Mouse (Mus musculus): ENCODE results near the gene Msn. TPM values are rescaled to one million over a fixed set of nuclear protein-coding genes. Genes with fewer than 3 reads are reported as not detected.
A peak's percentile ranks its signal among the peaks of the same experiment; 100 is the strongest.

Gene Msn
- polyA plus RNA-seq, 1 experiment = 254 TPM

DNA sequence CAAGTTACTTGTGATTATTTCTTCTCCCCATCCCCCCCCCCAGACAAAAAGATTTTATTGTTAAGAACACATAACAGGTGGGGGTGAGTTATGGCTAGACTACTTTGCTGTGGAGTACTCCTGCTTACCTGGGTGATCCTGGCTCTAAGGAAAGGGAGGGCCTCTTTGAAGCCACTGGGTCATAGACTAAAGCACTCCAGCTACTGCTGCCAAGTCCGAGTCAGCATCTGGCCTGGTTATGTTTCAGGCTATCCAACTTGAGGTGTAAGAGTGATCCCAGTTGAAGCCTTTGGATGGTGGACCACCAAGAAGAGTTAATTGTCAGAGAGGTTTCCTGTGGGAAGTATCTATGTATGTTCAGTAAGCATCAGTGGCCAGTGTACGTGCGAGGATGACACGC, 39.7 kb downstream of the Msn start:
- H3ac ChIP-seq (ENCODE audit: control insufficient read depth, insufficient read length) = no peak overlapping the region
- H3K4me2 ChIP-seq (ENCODE audit: low read depth) = peak overlapping the region; percentile 78
- no peak overlapping the region for H3K4me3 ChIP-seq
- H3K79me2 ChIP-seq (ENCODE audit: control insufficient read depth, insufficient read depth) = peaks cover 83% of the 10 kb centered on the region
- no peaks in the 10 kb centered on the region for H3K27me3 ChIP-seq (ENCODE audit: control insufficient read depth, insufficient read depth, insufficient read length)
- H3K36me3 ChIP-seq (ENCODE audit: control insufficient read depth, insufficient read depth) = peaks cover 11% of the 10 kb centered on the region
- TF ChIP-seq MYOG (IDR thresholded peaks at IDR 0.05; ENCODE audit: control insufficient read depth in 1 of 3, insufficient read depth in 1 of 3, insufficient read length in 2 of 3, low read depth in 2 of 3) = no peak
- TF ChIP-seq TCF3 (IDR thresholded peaks at IDR 0.05; ENCODE audit: insufficient read length, low read depth) = no peak
- no peak for TF ChIP-seq CEBPB (IDR thresholded peaks at IDR 0.05; ENCODE audit: insufficient read depth, poor library complexity, severe bottlenecking)
- no peak for TF ChIP-seq TCF12 (IDR thresholded peaks at IDR 0.05; ENCODE audit: insufficient read depth, poor library complexity, severe bottlenecking)

DNA sequence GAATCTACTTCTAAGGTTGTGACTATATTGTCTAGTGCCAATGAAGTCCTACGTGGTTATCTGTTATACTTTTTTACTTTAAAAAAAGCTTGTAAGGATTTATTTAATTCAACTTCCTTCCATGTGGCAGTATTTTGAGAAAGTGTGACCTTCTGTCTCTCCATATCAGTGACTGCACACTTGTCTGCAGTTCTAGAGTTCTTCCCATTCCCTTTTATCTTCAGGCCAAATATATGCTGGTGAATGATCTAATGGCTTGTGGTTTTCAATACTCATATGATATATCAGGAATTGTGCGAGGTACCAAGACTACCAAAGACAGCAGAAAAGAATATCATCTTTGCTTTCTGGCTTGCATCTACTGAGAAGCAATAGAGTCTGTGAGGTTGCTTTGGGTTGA, 43.4 kb downstream of the Msn start:
- H3K4me2 ChIP-seq (ENCODE audit: low read depth) = no peak overlapping the region
- H3ac ChIP-seq (ENCODE audit: control insufficient read depth, insufficient read length) = no peak overlapping the region
- H3K36me3 ChIP-seq (ENCODE audit: control insufficient read depth, insufficient read depth) = peaks cover 22% of the 10 kb centered on the region
- H3K27me3 ChIP-seq (ENCODE audit: control insufficient read depth, insufficient read depth, insufficient read length) = no peaks in the 10 kb centered on the region
- H3K79me2 ChIP-seq (ENCODE audit: control insufficient read depth, insufficient read depth) = peaks cover 85% of the 10 kb centered on the region
- no peak overlapping the region for H3K4me3 ChIP-seq
- TF ChIP-seq E2F4 (IDR thresholded peaks at IDR 0.05; ENCODE audit: insufficient read depth) (no peak), MYOD1 (IDR thresholded peaks at IDR 0.05; ENCODE audit: control insufficient read depth in 1 of 3, insufficient read length in 2 of 3, low read depth in 2 of 3) (no peak)

DNA sequence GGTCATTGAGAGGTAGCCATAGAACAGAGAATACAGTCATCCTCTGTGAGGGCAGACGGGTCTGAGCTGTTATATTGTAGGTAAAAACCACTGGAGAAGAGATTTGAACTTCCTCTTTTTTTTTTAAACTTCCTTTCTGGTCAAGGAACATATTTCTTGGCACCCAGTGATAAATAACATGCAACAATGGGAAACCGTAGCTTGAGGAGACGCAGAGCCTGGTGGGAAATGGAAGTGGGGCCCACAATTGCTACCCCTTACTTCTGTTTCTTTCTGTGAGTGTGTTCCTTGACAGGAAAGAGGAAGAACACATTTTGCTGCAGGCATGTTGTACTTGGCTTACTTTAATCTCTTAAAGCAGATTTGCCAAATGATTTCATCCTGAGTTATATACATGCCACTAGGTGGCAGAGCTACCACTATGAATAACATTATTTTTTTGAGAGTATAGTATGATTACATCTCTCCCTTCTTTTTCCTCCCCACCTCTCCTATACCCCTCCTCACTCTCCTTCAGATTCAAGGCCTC, 49.2 kb downstream of the Msn start:
- H3K4me2 ChIP-seq (ENCODE audit: low read depth) = no peak overlapping the region
- no peaks in the 10 kb centered on the region for H3K27me3 ChIP-seq (ENCODE audit: control insufficient read depth, insufficient read depth, insufficient read length)
- TF ChIP-seq MAX (IDR thresholded peaks at IDR 0.05; ENCODE audit: low read depth) (no peak), TCF12 (IDR thresholded peaks at IDR 0.05; ENCODE audit: insufficient read depth, poor library complexity, severe bottlenecking) (no peak), USF1 (IDR thresholded peaks at IDR 0.05; ENCODE audit: low read depth) (no peak), CEBPB (IDR thresholded peaks at IDR 0.05; ENCODE audit: insufficient read depth, poor library complexity, severe bottlenecking) (no peak), E2F4 (IDR thresholded peaks at IDR 0.05; ENCODE audit: insufficient read depth) (no peak), MYOD1 (IDR thresholded peaks at IDR 0.05; ENCODE audit: control insufficient read depth in 1 of 3, insufficient read length in 2 of 3, low read depth in 2 of 3) (no peak), MYOG (IDR thresholded peaks at IDR 0.05; ENCODE audit: control insufficient read depth in 1 of 3, insufficient read depth in 1 of 3, insufficient read length in 2 of 3, low read depth in 2 of 3) (no peak), REST (IDR thresholded peaks at IDR 0.05; ENCODE audit: insufficient read depth, insufficient read length) (no peak), POLR2AphosphoS2 (IDR thresholded peaks at IDR 0.05; ENCODE audit: insufficient read length, low read depth) (no peak), POLR2A (IDR thresholded peaks at IDR 0.05; ENCODE audit: insufficient read length, low read depth) (no peak)
- peaks cover 41% of the 10 kb centered on the region for H3K36me3 ChIP-seq (ENCODE audit: control insufficient read depth, insufficient read depth)
- peaks cover 94% of the 10 kb centered on the region for H3K79me2 ChIP-seq (ENCODE audit: control insufficient read depth, insufficient read depth)
- H3K4me3 ChIP-seq = no peak overlapping the region
- H3ac ChIP-seq (ENCODE audit: control insufficient read depth, insufficient read length) = no peak overlapping the region

DNA sequence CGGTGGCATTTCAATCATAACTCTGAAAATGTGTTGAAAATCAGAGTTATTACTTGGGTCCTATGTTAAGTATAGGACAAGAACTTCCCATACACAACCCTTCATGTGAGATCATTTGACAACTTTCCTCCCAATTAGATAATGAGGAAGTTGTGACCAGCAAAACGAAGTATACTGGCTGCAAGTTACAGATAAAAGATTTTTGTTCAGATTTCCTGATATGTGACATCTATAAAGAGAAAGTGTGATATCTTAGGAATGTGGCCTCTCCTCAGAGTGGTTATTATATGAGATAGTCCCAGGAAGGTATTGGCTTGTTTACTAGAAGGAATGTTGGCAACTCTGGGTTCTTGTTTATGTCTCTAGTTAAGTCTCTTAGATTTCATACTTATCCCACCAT, 52.4 kb downstream of the Msn start:
- Histone ChIP-seq H3ac (ENCODE audit: control insufficient read depth, insufficient read length) (no peak overlapping the region), H3K79me2 (ENCODE audit: control insufficient read depth, insufficient read depth) (peaks cover 68% of the 10 kb centered on the region), H3K27me3 (ENCODE audit: control insufficient read depth, insufficient read depth, insufficient read length) (no peaks in the 10 kb centered on the region), H3K36me3 (ENCODE audit: control insufficient read depth, insufficient read depth) (peaks cover 48% of the 10 kb centered on the region), H3K4me2 (ENCODE audit: low read depth) (no peak overlapping the region), H3K4me3 (no peak overlapping the region)
- TF ChIP-seq MAX (IDR thresholded peaks at IDR 0.05; ENCODE audit: low read depth) = no peak

DNA sequence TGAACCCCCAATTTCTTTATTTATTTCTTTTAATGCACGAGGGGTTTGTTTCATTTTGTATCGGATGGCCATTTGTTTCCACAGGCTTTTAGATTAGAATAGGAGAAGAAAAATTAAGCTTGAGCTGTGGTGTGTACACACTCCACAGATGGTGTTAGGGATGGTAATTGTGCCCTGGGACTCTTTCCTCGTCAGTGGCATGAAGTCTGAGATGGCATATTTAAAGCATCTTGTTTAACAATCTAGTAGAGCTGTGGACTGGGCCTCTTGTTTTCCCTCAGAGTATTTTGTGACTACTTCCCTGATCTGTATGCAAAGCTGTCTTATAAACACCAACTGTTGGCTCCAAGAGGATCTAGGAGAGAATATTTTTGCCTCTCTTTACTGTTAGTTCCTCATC, 57.5 kb downstream of the Msn start:
- TF ChIP-seq POLR2AphosphoS2 (IDR thresholded peaks at IDR 0.05; ENCODE audit: insufficient read length, low read depth) (no peak), POLR2A (IDR thresholded peaks at IDR 0.05; ENCODE audit: insufficient read length, low read depth) (no peak), MYOG (IDR thresholded peaks at IDR 0.05; ENCODE audit: control insufficient read depth in 1 of 3, insufficient read depth in 1 of 3, insufficient read length in 2 of 3, low read depth in 2 of 3) (no peak), REST (IDR thresholded peaks at IDR 0.05; ENCODE audit: insufficient read depth, insufficient read length) (no peak)
- peaks cover 17% of the 10 kb centered on the region for H3K79me2 ChIP-seq (ENCODE audit: control insufficient read depth, insufficient read depth)
- H3K4me2 ChIP-seq (ENCODE audit: low read depth) = no peak overlapping the region
- H3ac ChIP-seq (ENCODE audit: control insufficient read depth, insufficient read length) = no peak overlapping the region
- peaks cover 69% of the 10 kb centered on the region for H3K36me3 ChIP-seq (ENCODE audit: control insufficient read depth, insufficient read depth)
- no peak overlapping the region for H3K4me3 ChIP-seq
- no peaks in the 10 kb centered on the region for H3K27me3 ChIP-seq (ENCODE audit: control insufficient read depth, insufficient read depth, insufficient read length)

DNA sequence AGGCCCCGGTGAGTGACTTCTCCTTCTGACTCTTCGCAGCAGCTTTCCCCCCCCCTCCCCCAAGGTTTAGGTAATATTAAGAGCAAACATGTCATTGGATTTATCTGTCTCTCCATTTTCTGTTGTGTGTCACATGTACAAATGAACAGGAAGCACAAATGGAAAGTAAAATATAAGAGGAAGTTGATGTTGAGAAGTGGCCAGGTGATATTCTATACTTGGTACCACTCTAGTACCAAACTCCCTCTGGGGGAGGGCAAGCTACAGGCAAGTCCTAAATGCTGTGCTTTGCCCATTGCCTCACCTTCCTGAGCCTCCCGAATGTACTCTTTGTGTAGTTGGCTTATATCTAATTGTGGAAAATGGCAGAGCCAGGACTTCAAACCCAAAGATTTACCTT, 62.1 kb downstream of the Msn start:
- peaks cover 74% of the 10 kb centered on the region for H3K36me3 ChIP-seq (ENCODE audit: control insufficient read depth, insufficient read depth)
- H3K4me2 ChIP-seq (ENCODE audit: low read depth) = no peak overlapping the region
- no peaks in the 10 kb centered on the region for H3K79me2 ChIP-seq (ENCODE audit: control insufficient read depth, insufficient read depth)
- no peaks in the 10 kb centered on the region for H3K27me3 ChIP-seq (ENCODE audit: control insufficient read depth, insufficient read depth, insufficient read length)
- TF ChIP-seq REST (IDR thresholded peaks at IDR 0.05; ENCODE audit: insufficient read depth, insufficient read length) (no peak), SRF (IDR thresholded peaks at IDR 0.05; ENCODE audit: control insufficient read depth, insufficient read length, low read depth) (no peak), TCF12 (IDR thresholded peaks at IDR 0.05; ENCODE audit: insufficient read depth, poor library complexity, severe bottlenecking) (no peak), E2F4 (IDR thresholded peaks at IDR 0.05; ENCODE audit: insufficient read depth) (no peak), TCF3 (IDR thresholded peaks at IDR 0.05; ENCODE audit: insufficient read length, low read depth) (no peak), POLR2AphosphoS2 (IDR thresholded peaks at IDR 0.05; ENCODE audit: insufficient read length, low read depth) (no peak), CEBPB (IDR thresholded peaks at IDR 0.05; ENCODE audit: insufficient read depth, poor library complexity, severe bottlenecking) (no peak), MYOD1 (IDR thresholded peaks at IDR 0.05; ENCODE audit: control insufficient read depth in 1 of 3, insufficient read length in 2 of 3, low read depth in 2 of 3) (no peak), USF1 (IDR thresholded peaks at IDR 0.05; ENCODE audit: low read depth) (no peak), MYOG (IDR thresholded peaks at IDR 0.05; ENCODE audit: control insufficient read depth in 1 of 3, insufficient read depth in 1 of 3, insufficient read length in 2 of 3, low read depth in 2 of 3) (no peak), POLR2A (IDR thresholded peaks at IDR 0.05; ENCODE audit: insufficient read length, low read depth) (no peak), MAX (IDR thresholded peaks at IDR 0.05; ENCODE audit: low read depth) (no peak)
- no peak overlapping the region for H3ac ChIP-seq (ENCODE audit: control insufficient read depth, insufficient read length)
- no peak overlapping the region for H3K4me3 ChIP-seq
